Mouse (Mus musculus) midbrain, embryonic 12.5 days (tissue): ENCODE measurements around the gene Ugt2b36. TPM values are rescaled to one million over a fixed set of nuclear protein-coding genes. Genes with fewer than 3 reads are reported as not detected.
"Not testable (repeated sequence)": the region's sequence is repeated elsewhere in the genome, so short reads cannot be mapped to it uniquely, and the experiment has no call there.

Experiments used
- ATAC-seq: fragments of 200-750 bp; cut with Nextera tagmentation; 2 replicates; pipeline ENCODE4 v1.8.0; 2017; ENCODE audit warnings: low read depth, moderate TSS enrichment, moderate library complexity; ENCODE audit not compliant: low FRiP score
- H3K27ac ChIP-seq: fragments of 300-500 bp; sonication (generic); replicated peaks from 2 replicates; pipeline ENCODE4 v1.5.1; 2016; ENCODE audit warnings: mild to moderate bottlenecking
- H3K27me3 ChIP-seq: fragments of 300-500 bp; sonication (generic); 2 replicates; pipeline ENCODE4 v1.6.1; 2016; ENCODE audit warnings: mild to moderate bottlenecking
- H3K36me3 ChIP-seq: fragments of 300-500 bp; sonication (generic); 2 replicates; pipeline ENCODE4 v1.6.1; 2016
- H3K4me1 ChIP-seq: fragments of 300-500 bp; sonication (generic); 2 replicates; pipeline ENCODE4 v1.6.1; 2016
- H3K4me2 ChIP-seq: fragments of 300-500 bp; sonication (generic); replicated peaks from 2 replicates; pipeline ENCODE4 v1.6.1; 2016; ENCODE audit warnings: mild to moderate bottlenecking, moderate library complexity
- H3K4me3 ChIP-seq: fragments of 300-500 bp; sonication (generic); 2 replicates; pipeline ENCODE4 v1.5.1; 2016; ENCODE audit warnings: mild to moderate bottlenecking
- H3K9ac ChIP-seq: fragments of 300-500 bp; sonication (generic); replicated peaks from 2 replicates; pipeline ENCODE4 v1.6.1; 2016; ENCODE audit warnings: mild to moderate bottlenecking, moderate library complexity
- H3K9me3 ChIP-seq: fragments of 300-500 bp; sonication (generic); 2 replicates; pipeline ENCODE4 v1.6.1; 2016; ENCODE audit warnings: mild to moderate bottlenecking
- WGBS: fragments of 180-500 bp; shearing (Covaris S2); methylation state at CpG from one replicate; pipeline ENCODE4 v1.1.7; 2016; 5-methylcytosine and 5-hydroxymethylcytosine counted together
- polyA plus RNA-seq: library from polyadenylated mRNA; unstranded; fragments of >200 nt; fragmentation: Nextera tagmentation; extraction: Ambion mirVana; gene quantifications from 2 replicates; pipeline ENCODE4 v1.2.1, GENCODE M21; 2016

The Ugt2b36 gene
- not detected in 2 replicates for polyA plus RNA-seq

DNA sequence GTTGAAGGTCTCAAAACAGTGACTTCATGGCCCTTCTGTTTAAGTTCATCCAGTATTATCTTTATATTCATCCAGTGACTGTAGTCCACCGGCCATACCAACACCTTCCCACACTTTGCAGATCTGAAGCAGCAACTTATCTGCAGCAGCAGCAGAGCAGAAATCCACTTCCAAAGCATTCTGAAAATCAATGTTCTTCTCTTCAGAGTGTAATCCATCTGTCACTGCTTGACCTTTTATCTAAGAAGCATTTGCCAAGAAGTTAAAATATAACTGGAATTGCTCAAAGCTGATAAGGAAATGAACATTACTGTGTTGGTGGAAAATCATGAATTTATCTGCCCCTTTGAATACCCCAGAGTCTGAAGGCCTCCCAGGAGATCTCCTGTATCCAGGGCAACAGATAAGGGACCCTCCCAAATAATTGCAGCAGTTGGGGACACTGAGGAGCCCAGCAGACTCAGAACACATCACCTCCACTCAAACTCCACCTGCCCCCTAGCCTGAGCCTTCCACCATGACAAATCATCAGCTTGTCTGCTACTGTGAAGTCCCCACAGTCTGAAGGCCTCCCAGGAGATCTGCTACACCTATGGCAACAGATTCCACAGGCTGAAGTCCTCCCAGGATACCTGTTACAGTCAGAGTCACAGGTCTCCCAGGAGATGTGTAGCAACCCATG, at the start of gene Ugt2b36:
TSS of gene Ugt2b36 (minus strand) at position 210 of the 682 bp plus-strand sequence.
- 89% methylated on average over 1 of the region's 1 CpGs for WGBS
- H3K4me1 ChIP-seq, result no peaks in the 10 kb centered on the region
- H3K4me3 ChIP-seq, result no peak within 1 kb of the TSS
- no peak within 1 kb of the TSS for H3K27ac ChIP-seq
- no peak within 1 kb of the TSS for H3K9ac ChIP-seq
- H3K36me3 ChIP-seq, result no peaks in the 10 kb centered on the region
- no peak within 1 kb of the TSS for H3K4me2 ChIP-seq
- H3K9me3 ChIP-seq, result no peaks in the 10 kb centered on the region
- no peak for ATAC-seq
- H3K27me3 ChIP-seq, result no peaks in the 10 kb centered on the region

DNA sequence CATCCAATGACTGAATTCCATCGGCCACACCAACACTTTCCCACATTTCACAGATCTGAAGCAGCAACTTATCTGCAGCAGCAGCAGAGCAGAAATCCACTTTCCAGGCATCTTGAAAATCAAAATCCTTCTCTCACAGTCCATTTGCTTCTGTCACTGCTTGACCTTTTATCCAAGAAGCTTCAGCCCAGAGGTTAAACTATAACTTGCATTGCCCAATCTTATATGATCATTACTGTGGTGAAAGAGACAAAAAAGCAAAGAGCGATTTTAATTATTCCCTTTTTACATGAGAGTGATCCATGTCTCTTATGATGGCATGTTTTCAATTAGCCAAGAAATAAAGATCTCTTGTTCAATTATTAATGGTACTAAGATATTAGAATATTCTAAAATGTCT, 47.8 kb upstream of the Ugt2b36 start, which contains the start of gene Ugt2b5:
TSS of gene Ugt2b5 (minus strand) at position 123 of the 400 bp plus-strand sequence.
- H3K4me1 ChIP-seq, ATAC-seq: not testable (repeated sequence)
- WGBS, result 91% methylated on average over 2 of the region's 2 CpGs

DNA sequence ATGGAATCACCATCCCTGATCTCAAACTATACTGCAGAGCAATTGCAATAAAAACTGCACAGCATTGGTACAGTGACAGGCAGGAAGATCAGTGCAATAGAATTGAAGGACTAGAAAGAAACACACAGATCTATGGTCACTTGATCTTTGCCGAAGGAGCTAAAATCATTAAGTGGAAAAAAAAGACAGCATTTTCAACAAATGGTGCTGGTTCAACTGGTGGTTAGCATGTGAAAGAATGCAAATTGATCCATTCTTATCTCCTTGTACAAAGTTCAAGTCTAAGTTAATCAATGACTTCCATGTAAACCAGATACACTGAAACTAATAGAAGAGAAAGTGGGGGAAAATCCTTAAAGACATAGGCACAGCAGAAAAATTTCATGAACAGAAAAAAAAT, 11.3 kb upstream of the Ugt2b36 start:
- ATAC-seq, H3K4me3 ChIP-seq, H3K27ac ChIP-seq, H3K4me1 ChIP-seq, H3K36me3 ChIP-seq, H3K27me3 ChIP-seq, H3K9ac ChIP-seq, H3K9me3 ChIP-seq, H3K4me2 ChIP-seq: not testable (repeated sequence)
- WGBS, result 90% methylated on average over 1 of the region's 1 CpGs

More for the DNA sequence above, 47.8 kb upstream of the Ugt2b36 start, which contains the start of gene Ugt2b5:
- H3K27me3 ChIP-seq, H3K4me3 ChIP-seq, H3K27ac ChIP-seq, H3K36me3 ChIP-seq, H3K4me2 ChIP-seq, H3K9ac ChIP-seq, H3K9me3 ChIP-seq: not testable (repeated sequence)

DNA sequence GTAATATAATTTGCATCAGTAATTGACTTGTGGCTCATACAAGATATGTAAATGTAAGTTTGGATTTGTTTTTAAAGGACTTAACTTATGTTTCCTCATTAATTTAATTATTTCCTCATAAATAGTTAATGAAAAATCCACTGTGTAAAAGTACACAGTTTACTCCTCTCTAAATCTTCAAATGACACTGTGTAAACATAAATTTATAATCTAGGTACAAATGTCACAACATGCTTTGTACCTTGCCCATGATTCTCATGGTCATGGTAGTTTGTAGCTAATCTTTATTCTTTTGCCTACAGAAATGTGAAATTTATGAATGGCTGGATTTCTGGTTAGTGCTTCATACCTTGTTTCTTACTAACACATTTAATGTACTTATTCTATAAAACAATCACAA, 1.2 kb downstream of the Ugt2b36 start:
- Histone ChIP-seq H3K9ac (no peak overlapping the region), H3K4me1 (no peaks in the 10 kb centered on the region), H3K9me3 (no peaks in the 10 kb centered on the region), H3K36me3 (no peaks in the 10 kb centered on the region), H3K4me3 (no peak overlapping the region), H3K27me3 (no peaks in the 10 kb centered on the region), H3K4me2 (no peak overlapping the region), H3K27ac (no peak overlapping the region)
- ATAC-seq, result no peak

DNA sequence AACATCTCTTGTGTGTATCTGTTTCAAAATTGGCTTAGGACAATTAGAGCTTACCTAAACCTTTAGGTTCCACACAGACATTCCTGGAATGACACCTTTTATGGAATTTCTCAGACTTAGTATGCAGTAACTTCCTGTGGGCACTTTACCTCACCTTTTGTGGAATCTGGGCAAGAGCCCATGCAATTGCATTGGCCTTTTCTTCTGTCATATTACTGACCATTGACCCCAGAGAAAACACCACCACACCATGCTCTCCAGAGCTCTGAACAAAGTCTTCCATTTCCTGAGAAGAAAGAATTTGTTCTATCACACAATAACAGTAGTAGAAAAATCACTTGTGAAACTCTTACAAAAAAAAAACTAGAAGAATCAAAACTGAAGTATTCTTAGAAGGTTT, 3.1 kb downstream of the Ugt2b36 start:
- Histone ChIP-seq H3K4me3 (no peak overlapping the region), H3K36me3 (no peaks in the 10 kb centered on the region), H3K27me3 (no peaks in the 10 kb centered on the region), H3K9me3 (no peaks in the 10 kb centered on the region), H3K27ac (no peak overlapping the region), H3K4me1 (no peaks in the 10 kb centered on the region), H3K4me2 (no peak overlapping the region), H3K9ac (no peak overlapping the region)
- ATAC-seq, result no peak

DNA sequence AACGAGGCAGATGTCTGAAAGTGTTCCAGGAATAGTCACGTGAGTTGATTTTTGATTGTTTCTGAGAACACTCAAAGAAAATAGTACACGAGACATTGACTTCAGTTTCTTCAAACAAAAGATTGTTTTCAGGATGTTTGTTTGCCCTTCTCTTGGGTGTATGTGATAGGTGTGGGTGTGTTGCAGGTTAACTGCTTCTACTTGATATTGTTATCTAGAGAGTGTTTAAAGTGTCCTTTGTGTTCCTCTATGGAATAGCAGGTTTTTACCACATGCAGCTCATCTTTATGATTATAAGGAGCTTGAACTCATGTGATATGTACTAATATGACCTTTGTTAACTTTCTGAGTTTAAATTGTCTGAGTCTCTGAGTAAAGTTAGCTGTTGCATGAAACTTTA, 6.1 kb downstream of the Ugt2b36 start:
- no peak overlapping the region for H3K27ac ChIP-seq
- H3K4me2 ChIP-seq, result no peak overlapping the region
- no peaks in the 10 kb centered on the region for H3K27me3 ChIP-seq
- H3K9ac ChIP-seq, result no peak overlapping the region
- no peaks in the 10 kb centered on the region for H3K4me1 ChIP-seq
- H3K4me3 ChIP-seq, result no peak overlapping the region
- H3K36me3 ChIP-seq, result no peaks in the 10 kb centered on the region
- H3K9me3 ChIP-seq, result no peaks in the 10 kb centered on the region
- ATAC-seq, result no peak
- 79% methylated on average over 3 of the region's 3 CpGs for WGBS

DNA sequence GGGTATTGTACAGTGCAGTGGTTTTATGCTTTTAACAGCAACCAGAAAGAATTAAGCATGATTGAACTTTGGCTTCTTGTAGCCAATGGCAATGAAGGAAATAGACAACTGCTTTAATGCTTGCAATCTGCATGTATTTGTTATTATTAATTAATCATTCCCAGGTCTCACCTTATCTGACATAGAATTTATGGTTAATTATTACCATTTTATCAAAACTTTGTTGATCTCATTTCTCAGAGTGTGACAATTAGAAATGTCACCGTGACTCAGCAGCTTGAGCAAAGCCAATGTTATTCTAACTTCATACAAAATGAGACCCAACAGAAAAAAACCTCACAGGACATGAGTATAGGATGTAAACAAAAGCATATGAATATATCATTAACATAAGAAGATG, 61.7 kb downstream of the Ugt2b36 start:
- no peak overlapping the region for H3K4me2 ChIP-seq
- no peak overlapping the region for H3K27ac ChIP-seq
- H3K27me3 ChIP-seq, result no peaks in the 10 kb centered on the region
- WGBS, result 90% methylated on average over 1 of the region's 1 CpGs
- H3K9ac ChIP-seq, result no peak overlapping the region
- no peak overlapping the region for H3K4me3 ChIP-seq
- ATAC-seq, result no peak
- no peaks in the 10 kb centered on the region for H3K36me3 ChIP-seq
- H3K4me1 ChIP-seq, result no peaks in the 10 kb centered on the region
- no peaks in the 10 kb centered on the region for H3K9me3 ChIP-seq

DNA sequence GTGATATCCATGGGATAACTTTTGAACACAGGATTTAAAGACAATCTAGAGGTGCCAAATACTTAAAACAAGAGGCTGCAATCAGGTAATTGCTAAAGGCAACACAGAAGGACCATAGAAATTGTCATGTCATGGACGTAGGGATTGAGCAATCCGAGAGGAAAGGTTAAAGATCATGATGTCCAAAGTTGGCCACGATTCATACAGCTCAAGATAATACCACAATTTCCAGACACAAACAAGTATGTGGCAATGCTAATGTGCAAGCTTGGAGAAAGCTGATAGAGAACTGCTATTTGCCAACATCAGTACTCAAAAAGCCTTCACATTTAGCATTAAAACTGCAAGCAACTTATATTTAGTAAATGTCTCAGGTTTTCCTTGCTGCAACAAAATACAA, 65.0 kb downstream of the Ugt2b36 start:
- Histone ChIP-seq H3K36me3 (no peaks in the 10 kb centered on the region), H3K9me3 (no peaks in the 10 kb centered on the region), H3K27me3 (no peaks in the 10 kb centered on the region), H3K27ac (no peak overlapping the region), H3K4me3 (no peak overlapping the region), H3K9ac (no peak overlapping the region), H3K4me1 (no peaks in the 10 kb centered on the region), H3K4me2 (no peak overlapping the region)
- whole genome bisulfite sequencing, result 88% methylated on average over 3 of the region's 3 CpGs
- ATAC-seq, result no peak

Other genes starting within 250 kb of the Ugt2b36 start
- not detected in 2 replicates for gene Ugt2b34, start 185.6 kb downstream of the Ugt2b36 start, polyA plus RNA-seq
- gene Ugt2b1, start 166.0 kb downstream of the Ugt2b36 start, polyA plus RNA-seq, result not detected in 2 replicates
- not detected in 2 replicates for gene Ugt2b35, start 91.7 kb downstream of the Ugt2b36 start, polyA plus RNA-seq
- not detected in 2 replicates for gene Ugt2b5, start 47.8 kb upstream of the Ugt2b36 start, polyA plus RNA-seq
- gene Ugt2b37, start 162.2 kb upstream of the Ugt2b36 start, polyA plus RNA-seq, result not detected in 2 replicates
- gene Ugt2a3, start 244.6 kb upstream of the Ugt2b36 start, polyA plus RNA-seq, result not detected in 2 replicates